Mouse (Mus musculus) heart, postnatal 36 days (tissue): ENCODE results near the gene Cdk15. TPM values are rescaled to one million over a fixed set of nuclear protein-coding genes. Genes with fewer than 3 reads are reported as not detected.

Experiments used
- DNase-seq, 2 experiments: peaks; one replicate each; pipeline ENCODE4 v3.0.0; 2021 to 2022
- intact Hi-C: fragments of 180-260 bp; cut with DNase I; formaldehyde crosslinking; loops from one replicate; pipeline ENCODE4 v1.15.1; 2025
- total RNA-seq, 2 experiments: library from RNA; stranded (reverse); gene quantifications; 2 replicates each; pipeline ENCODE4 v1.2.3; 2021

The Cdk15 gene
- total RNA-seq, 2 experiments from 2014 or later: not detected

GRCm38 (mm10) chr1:59321076-59321879 lies 64.6 kb downstream of the Cdk15 start:
- no peak for DNase-seq
- intact Hi-C loops: no loop called here

- DNase-seq: no peak
- intact Hi-C loops: no loop called here
Observed at GRCm38 (mm10) chr1:59321880-59322836, 65.5 kb downstream of the Cdk15 start.

GRCm38 (mm10) chr1:59326854-59327395 lies 70.2 kb downstream of the Cdk15 start:
- intact Hi-C loops: no loop called here
- DNase-seq: no peak

- intact Hi-C loops: no loop called here
- DNase-seq: no peak
Observed at GRCm38 (mm10) chr1:59332737-59333385, 76.2 kb downstream of the Cdk15 start.

GRCm38 (mm10) chr1:59333386-59333759 lies 76.7 kb downstream of the Cdk15 start:
- intact Hi-C loops: no loop called here
- no peak for DNase-seq

- intact Hi-C loops: no loop called here
- DNase-seq: peak in 1 of 2 experiments; percentile 25
Observed at GRCm38 (mm10) chr1:59333860-59334561, 77.3 kb downstream of the Cdk15 start.

- intact Hi-C loops: no loop called here
- no peak for DNase-seq
Observed at GRCm38 (mm10) chr1:59334562-59334890, 77.8 kb downstream of the Cdk15 start.

- DNase-seq: no peak
- intact Hi-C loops: no loop called here
Observed at GRCm38 (mm10) chr1:59336256-59336655, 79.5 kb downstream of the Cdk15 start.

- intact Hi-C loops: no loop called here
- DNase-seq: no peak
Observed at GRCm38 (mm10) chr1:59340814-59341588, 84.3 kb downstream of the Cdk15 start.

GRCm38 (mm10) chr1:59341697-59342096 lies 85.0 kb downstream of the Cdk15 start:
- intact Hi-C loops: no loop called here
- no peak for DNase-seq

GRCm38 (mm10) chr1:59342146-59342545 lies 85.4 kb downstream of the Cdk15 start:
- intact Hi-C loops: no loop called here

GRCm38 (mm10) chr1:59352706-59353105 lies 96.0 kb downstream of the Cdk15 start:
- DNase-seq: no peak
- intact Hi-C loops: no loop called here

More at GRCm38 (mm10) chr1:59342146-59342545, 85.4 kb downstream of the Cdk15 start:
- no peak for DNase-seq

- DNase-seq: no peak
- intact Hi-C loops: no loop called here
Observed at GRCm38 (mm10) chr1:59355440-59355839, 98.7 kb downstream of the Cdk15 start.

- no peak for DNase-seq
- intact Hi-C loops: no loop called here
Observed at GRCm38 (mm10) chr1:59359136-59359535, 102.4 kb downstream of the Cdk15 start.

GRCm38 (mm10) chr1:59360834-59361233 lies 104.1 kb downstream of the Cdk15 start:
- no peak for DNase-seq
- intact Hi-C loops: no loop called here

- intact Hi-C loops: no loop called here
- DNase-seq: no peak
Observed at GRCm38 (mm10) chr1:59361460-59361859, 104.8 kb downstream of the Cdk15 start.

- no peak for DNase-seq
- intact Hi-C loops: no loop called here
Observed at GRCm38 (mm10) chr1:59361966-59362365, 105.3 kb downstream of the Cdk15 start.

GRCm38 (mm10) chr1:59364463-59365040 lies 107.8 kb downstream of the Cdk15 start:
- intact Hi-C loops: no loop called here
- DNase-seq: no peak
